Mouse (Mus musculus) embryo, embryonic 9.5 days (tissue): ENCODE measurements around the gene Slc6a20b.

Experiments used
- DNase-seq: peaks from one replicate; pipeline ENCODE4 v3.0.0-alpha.2; 2017; ENCODE audit errors: extremely low spot score

Gene Slc6a20b

DNA sequence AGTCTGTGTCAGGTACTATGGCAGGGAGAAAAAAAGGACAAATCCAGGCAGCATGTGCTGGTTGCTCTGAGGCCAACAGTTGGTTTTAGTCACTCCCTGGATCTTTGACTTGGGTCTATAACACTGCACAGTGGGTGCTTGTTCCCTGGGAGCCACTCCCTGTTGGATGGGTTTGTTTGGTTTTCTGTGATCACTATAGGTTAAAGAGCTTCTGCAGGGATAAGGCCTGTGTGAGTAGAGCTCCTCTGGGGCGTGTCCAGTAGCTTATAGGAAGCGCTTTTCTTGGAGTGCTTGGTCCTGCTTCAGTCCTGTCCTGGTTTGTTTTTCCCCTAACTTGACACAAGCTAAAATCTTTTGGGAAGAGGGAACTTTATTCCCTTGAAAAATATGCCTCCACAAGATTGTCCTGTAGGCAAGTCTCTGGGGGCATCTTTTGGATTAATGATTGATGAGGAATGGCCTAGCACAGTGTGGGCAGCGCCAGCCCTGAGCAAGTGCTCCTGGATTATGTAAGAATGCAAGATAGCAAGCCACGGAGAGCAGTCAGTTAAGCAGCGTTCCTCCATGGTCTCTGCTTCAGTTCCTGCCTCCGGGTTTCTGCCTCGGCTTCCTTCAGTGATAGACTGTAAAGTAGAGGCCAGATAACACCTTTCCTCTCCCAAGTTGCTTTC lies 43.0 kb downstream of the Slc6a20b start:
- DNase-seq, result no peak

DNA sequence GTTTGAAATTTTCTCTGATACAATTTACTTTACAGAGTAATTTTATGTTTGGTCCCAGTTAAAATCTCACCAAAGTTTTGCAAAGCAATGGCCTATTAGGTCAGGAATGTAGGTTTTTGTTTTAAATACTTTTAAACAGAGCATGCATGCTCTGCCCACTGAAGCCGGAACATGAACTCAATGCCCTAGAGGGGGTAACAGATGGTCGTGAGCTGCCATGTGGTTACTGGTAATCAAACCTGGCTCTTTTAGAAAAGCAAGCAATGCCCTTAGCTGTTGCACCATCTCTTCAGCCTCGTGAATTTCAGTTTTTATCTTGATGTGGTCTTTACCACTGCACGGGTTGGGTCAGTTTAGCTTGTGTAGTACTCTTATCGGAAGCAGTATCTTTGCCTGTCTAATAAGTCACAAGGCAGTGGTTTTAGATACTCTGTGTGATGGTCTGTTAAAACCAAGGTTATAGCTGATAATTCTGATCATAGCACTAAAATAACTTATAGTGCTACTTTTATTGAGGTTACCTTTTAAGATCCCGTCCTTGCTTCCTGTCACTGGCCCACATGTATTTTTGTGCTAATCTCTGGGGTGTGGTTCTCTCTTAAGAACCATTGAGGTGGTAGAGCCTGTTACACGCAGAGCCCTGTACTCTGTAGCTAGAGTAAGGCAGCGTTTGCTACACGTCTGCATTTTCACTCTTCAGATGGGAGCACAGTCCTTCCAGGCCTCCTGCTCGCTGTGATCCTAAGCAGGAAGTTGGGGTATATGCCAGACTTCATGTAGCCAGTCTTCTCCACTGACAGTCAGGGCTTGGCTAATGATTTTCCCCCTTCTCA lies 54.8 kb downstream of the Slc6a20b start:
- DNase-seq, result no peak

DNA sequence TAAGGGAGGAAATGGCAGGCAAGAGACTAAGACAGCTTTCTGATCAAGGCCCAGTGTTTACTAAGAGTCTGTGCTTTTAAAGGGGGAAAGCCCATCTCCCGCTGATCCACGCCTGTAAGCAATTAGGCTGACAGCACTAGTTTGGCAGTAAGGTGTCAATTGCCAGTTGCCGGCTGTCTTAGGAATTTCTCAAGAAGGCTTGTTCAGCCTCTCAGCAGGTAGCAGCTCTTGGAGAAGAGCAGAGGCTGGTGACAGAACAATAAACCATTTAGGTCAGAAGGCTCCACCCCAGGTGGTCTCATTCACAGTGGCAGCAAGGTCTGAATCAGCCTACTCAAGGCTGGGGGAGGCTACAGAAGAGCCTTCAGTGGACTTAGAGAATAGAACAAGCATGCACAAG lies 77.8 kb downstream of the Slc6a20b start:
- DNase-seq, result peak; percentile 37
